ENCODE assay signal across 8 mouse cellular contexts in genomic region chr3:89244982-89245687, GRCm38 (mm10). TPM values are rescaled to one million over a fixed set of nuclear protein-coding genes. Genes with fewer than 3 reads are reported as not detected.
A peak's percentile ranks its signal among the peaks of the same experiment; 100 is the strongest.
DNase-seq lines count a peak whose midpoint lies in the region; ATAC-seq and TF ChIP-seq lines count a peak whose summit lies in the region.

No protein-coding gene starts in this region.

- dilution Hi-C loops in CH12.LX (cut with MboI; ENCODE audit: extremely low pct_ligation_motif_present, extremely low pct_unique_long_range_greater_than_20kb, low sequenced_read_pairs) = no loop called here

- no peak for DNase-seq in heart, embryonic 10.5 days (ENCODE audit: low spot score)
- DNase-seq in heart, postnatal 14 days = no peak
- no peak for DNase-seq in CH12.LX (ENCODE audit: extremely low read depth)
- peak; percentile 61 to 83 for DNase-seq in cerebellum, postnatal 4 days (ENCODE audit: low spot score in 2 of 2)
- no peak for DNase-seq in intestine, embryonic 14.5 days (ENCODE audit: low spot score)

- peaks cover 17% of the 10 kb centered on the region for H3K79me2 ChIP-seq in CH12.LX (replicated peaks; ENCODE audit: control insufficient read depth, extremely low read depth, insufficient read depth, poor library complexity, severe bottlenecking)

- WGBS in heart, embryonic 10.5 days = under 1% methylated on average over 22 of the region's 26 CpGs
- 1% methylated on average over 22 of the region's 26 CpGs for WGBS in intestine, embryonic 14.5 days
- under 1% methylated on average over 21 of the region's 26 CpGs for WGBS in liver, embryonic 16.5 days (ENCODE audit: insufficient replicate concordance)
- 2% methylated on average over 24 of the region's 26 CpGs for WGBS in small intestine, adult 2 months

- intact Hi-C loops in heart, postnatal 14 days (cut with DNase I) = no loop called here

- H3K4me2 ChIP-seq in CH12.LX (ENCODE audit: insufficient read depth, low read depth, poor library complexity, severe bottlenecking) = peak overlapping the region; percentile 87
- H3K4me2 ChIP-seq in intestine, embryonic 14.5 days (ENCODE audit: low read length) = peak overlapping the region; percentile 89
- H3K4me2 ChIP-seq in liver, embryonic 16.5 days (ENCODE audit: low read depth, low read length) = peak overlapping the region; percentile 26

- H3K27ac ChIP-seq in heart, embryonic 10.5 days = peak overlapping the region; percentile 38
- no peak overlapping the region for H3K27ac ChIP-seq in CH12.LX (ENCODE audit: insufficient read depth, low read depth)
- H3K27ac ChIP-seq in intestine, embryonic 14.5 days (ENCODE audit: low read depth) = no peak overlapping the region
- no peak overlapping the region for H3K27ac ChIP-seq in liver, embryonic 16.5 days (ENCODE audit: low read length)
- no peak overlapping the region for H3K27ac ChIP-seq in small intestine, adult 2 months (ENCODE audit: insufficient read depth, low read depth, low read length)

- no peak for TF ChIP-seq POLR2A in CH12.LX (IDR thresholded peaks at IDR 0.05; ENCODE audit: low read depth, low read length)
- TF ChIP-seq POLR2A in small intestine, adult 2 months (IDR thresholded peaks at IDR 0.05; ENCODE audit: low read depth, low read length) = no peak

- in situ Hi-C loops in CH12.LX (cut with MboI; ENCODE audit: low pct_ligation_motif_present, low pct_unique_long_range_greater_than_20kb, low sequenced_read_pairs) = loop anchor here (5.0 kb wide), 2 partner anchors 38 to 52 kb away; no protein-coding TSS in a partner anchor

- H3K4me3 ChIP-seq in heart, embryonic 10.5 days = peak overlapping the region; percentile 77
- peak overlapping the region; percentile 63 to 84 (median 80) for H3K4me3 ChIP-seq in CH12.LX (replicated peaks in 1 of 3; ENCODE audit: low read depth in 2 of 3, low read length in 2 of 3, poor library complexity in 1 of 3)
- H3K4me3 ChIP-seq in intestine, embryonic 14.5 days (ENCODE audit: low read depth, low read length) = peak overlapping the region; percentile 35
- no peak overlapping the region for H3K4me3 ChIP-seq in liver, embryonic 16.5 days (ENCODE audit: low read depth, low read length)
- peak overlapping the region; percentile 49 for H3K4me3 ChIP-seq in small intestine, adult 2 months (ENCODE audit: low read depth, low read length)

- H3K9me3 ChIP-seq in heart, embryonic 10.5 days = no peaks in the 10 kb centered on the region
- no peaks in the 10 kb centered on the region for H3K9me3 ChIP-seq in CH12.LX (replicated peaks; ENCODE audit: low read length)
- no peaks in the 10 kb centered on the region for H3K9me3 ChIP-seq in intestine, embryonic 14.5 days (ENCODE audit: control insufficient read depth, low read length)
- no peaks in the 10 kb centered on the region for H3K9me3 ChIP-seq in liver, embryonic 16.5 days (replicated peaks; ENCODE audit: control insufficient read depth, low read length)

- TF ChIP-seq RAD21 in CH12.LX (IDR thresholded peaks at IDR 0.05; ENCODE audit: low read depth, low read length) = no peak

- H3K9ac ChIP-seq in CH12.LX (ENCODE audit: insufficient read depth, low read depth) = peak overlapping the region; percentile 55
- no peak overlapping the region for H3K9ac ChIP-seq in intestine, embryonic 14.5 days (ENCODE audit: low read length)
- H3K9ac ChIP-seq in liver, embryonic 16.5 days (ENCODE audit: low read depth, low read length) = no peak overlapping the region

- no peak for TF ChIP-seq CTCF in CH12.LX (conservative IDR thresholded peaks at IDR 0.05 in 1 of 2, IDR thresholded peaks at IDR 0.05 in 1 of 2; ENCODE audit: low read depth in 2 of 2, low read length in 2 of 2)
- TF ChIP-seq CTCF in small intestine, adult 2 months (IDR thresholded peaks at IDR 0.05; ENCODE audit: extremely low read depth, insufficient read length, insufficient replicate concordance, low read depth, low read length) = no peak; the same call in 1 of the 2 replicates

- H3K36me3 ChIP-seq in heart, embryonic 10.5 days = peaks cover 24% of the 10 kb centered on the region
- peaks cover 22 to 41% of the 10 kb centered on the region in 2 experiments for H3K36me3 ChIP-seq in CH12.LX (replicated peaks in 1 of 2; ENCODE audit: control insufficient read depth in 1 of 2, insufficient read depth in 1 of 2, low read length in 1 of 2)
- H3K36me3 ChIP-seq in intestine, embryonic 14.5 days (ENCODE audit: control insufficient read depth, insufficient read depth, low read length) = peaks cover 9% of the 10 kb centered on the region
- no peaks in the 10 kb centered on the region for H3K36me3 ChIP-seq in liver, embryonic 16.5 days (ENCODE audit: control insufficient read depth, insufficient read depth)
- H3K36me3 ChIP-seq in small intestine, adult 2 months (ENCODE audit: control insufficient read depth, insufficient read depth, low read length) = peaks cover 6% of the 10 kb centered on the region; the same call in 1 of the 2 replicates

- no peak for TF ChIP-seq EP300 in CH12.LX (IDR thresholded peaks at IDR 0.05; ENCODE audit: low read length)

- peaks cover 26% of the 10 kb centered on the region for H3K27me3 ChIP-seq in heart, embryonic 10.5 days (ENCODE audit: insufficient read depth, poor library complexity, severe bottlenecking)
- no peaks in the 10 kb centered on the region for H3K27me3 ChIP-seq in CH12.LX (replicated peaks)
- H3K27me3 ChIP-seq in intestine, embryonic 14.5 days (replicated peaks; ENCODE audit: control insufficient read depth, insufficient read depth, low read length) = no peaks in the 10 kb centered on the region
- peaks cover 20% of the 10 kb centered on the region for H3K27me3 ChIP-seq in liver, embryonic 16.5 days (ENCODE audit: control insufficient read depth, insufficient read depth, low read depth, low read length)
- H3K27me3 ChIP-seq in small intestine, adult 2 months (ENCODE audit: control insufficient read depth, insufficient read depth, low read length) = no peaks in the 10 kb centered on the region

- H3K4me1 ChIP-seq in heart, embryonic 10.5 days = peaks cover 46% of the 10 kb centered on the region
- peaks cover 3 to 58% of the 10 kb centered on the region in 2 experiments; a peak in 2 of 4 replicates for H3K4me1 ChIP-seq in CH12.LX (ENCODE audit: control insufficient read depth in 1 of 2, insufficient read depth in 2 of 2)
- H3K4me1 ChIP-seq in intestine, embryonic 14.5 days (replicated peaks; ENCODE audit: control insufficient read depth, insufficient read depth, low read length) = peaks cover 20% of the 10 kb centered on the region
- H3K4me1 ChIP-seq in liver, embryonic 16.5 days (ENCODE audit: control insufficient read depth, low read depth, low read length) = peaks cover 23% of the 10 kb centered on the region
- H3K4me1 ChIP-seq in small intestine, adult 2 months (ENCODE audit: control insufficient read depth, insufficient read depth, insufficient read length, low read length) = peaks cover 10% of the 10 kb centered on the region

- ATAC-seq in intestine, embryonic 14.5 days (replicated peaks; ENCODE audit: low FRiP score, low TSS enrichment, low read depth) = peak; percentile 9; the same call in 1 of the 2 replicates
- no peak for ATAC-seq in liver, embryonic 16.5 days (ENCODE audit: low read depth)
- ATAC-seq in inflammation-experienced regulatory T-cells, adult 6 months = no peak

RNA-seq across cellular contexts. Expression of gene Krtcap2, which starts 0.6 kb away (rescaled TPM):
- 244 and 260 TPM in 2 replicates for polyA plus RNA-seq in heart, embryonic 10.5 days (2016; fragmentation: Nextera tagmentation; extraction: Ambion mirVana)
- 10 to 100 TPM; 71.9 to 72.8 TPM for total RNA-seq in heart, postnatal 14 days (2021)
- 141 and 143 TPM in 2 replicates for total RNA-seq in CH12.LX (2012; rRNA removed)
- total RNA-seq in CH12.LX (2014; rRNA removed) = 127 and 180 TPM in 2 replicates
- polyA plus RNA-seq in CH12.LX (2012; ENCODE audit: insufficient read length, low read depth) = 198 and 230 TPM in 2 replicates
- 331 and 346 TPM in 2 replicates for polyA plus RNA-seq in intestine, embryonic 14.5 days (2014; fragmentation: Nextera tagmentation; extraction: Ambion mirVana)
- polyA plus RNA-seq in liver, embryonic 16.5 days (2015; fragmentation: Nextera tagmentation; extraction: Ambion mirVana) = 129 and 131 TPM in 2 replicates
- polyA plus RNA-seq in small intestine, adult 2 months (2012; rRNA removed) = 120 and 182 TPM in 2 replicates
- 100 to 1,000 TPM; 271 to 458 (median 303) TPM for polyA plus RNA-seq in inflammation-experienced regulatory T-cells, adult 6 months (2017; shearing (Covaris generic))

RNA-seq across cellular contexts. Expression of gene Trim46, which starts 1.0 kb away (rescaled TPM):
- polyA plus RNA-seq in heart, embryonic 10.5 days (2016; fragmentation: Nextera tagmentation; extraction: Ambion mirVana) = 0.79 and 1.9 TPM in 2 replicates
- under 1 TPM; 0.68 to 0.76 TPM for total RNA-seq in heart, postnatal 14 days (2021)
- 1.9 and 2.0 TPM in 2 replicates for total RNA-seq in CH12.LX (2012; rRNA removed)
- 0.36 TPM in 2 replicates for total RNA-seq in CH12.LX (2014; rRNA removed)
- polyA plus RNA-seq in CH12.LX (2012; ENCODE audit: insufficient read length, low read depth) = 1.4 and 1.9 TPM in 2 replicates
- 3.3 and 3.5 TPM in 2 replicates for polyA plus RNA-seq in intestine, embryonic 14.5 days (2014; fragmentation: Nextera tagmentation; extraction: Ambion mirVana)
- polyA plus RNA-seq in liver, embryonic 16.5 days (2015; fragmentation: Nextera tagmentation; extraction: Ambion mirVana) = 0.14 and 0.28 TPM in 2 replicates
- polyA plus RNA-seq in small intestine, adult 2 months (2012; rRNA removed) = 4.3 and 8.7 TPM in 2 replicates
- polyA plus RNA-seq in inflammation-experienced regulatory T-cells, adult 6 months (2017; shearing (Covaris generic)) = 1 to 10 TPM; 2.6 to 5.5 (median 3.4) TPM

RNA-seq across cellular contexts. Expression of gene Dpm3, which starts 14.0 kb away (rescaled TPM):
- 76.7 and 86.0 TPM in 2 replicates for polyA plus RNA-seq in heart, embryonic 10.5 days (2016; fragmentation: Nextera tagmentation; extraction: Ambion mirVana)
- total RNA-seq in heart, postnatal 14 days (2021) = 10 to 100 TPM; 47.6 to 58.7 TPM
- total RNA-seq in CH12.LX (2012; rRNA removed) = 189 and 228 TPM in 2 replicates
- 45.8 and 52.7 TPM in 2 replicates for total RNA-seq in CH12.LX (2014; rRNA removed)
- polyA plus RNA-seq in CH12.LX (2012; ENCODE audit: insufficient read length, low read depth) = 70.4 and 74.8 TPM in 2 replicates
- polyA plus RNA-seq in intestine, embryonic 14.5 days (2014; fragmentation: Nextera tagmentation; extraction: Ambion mirVana) = 143 and 188 TPM in 2 replicates
- 51.9 and 59.4 TPM in 2 replicates for polyA plus RNA-seq in liver, embryonic 16.5 days (2015; fragmentation: Nextera tagmentation; extraction: Ambion mirVana)
- 357 and 440 TPM in 2 replicates for polyA plus RNA-seq in small intestine, adult 2 months (2012; rRNA removed)
- 100 to 1,000 TPM; 115 to 155 (median 137) TPM for polyA plus RNA-seq in inflammation-experienced regulatory T-cells, adult 6 months (2017; shearing (Covaris generic))

RNA-seq across cellular contexts. Expression of gene Muc1, which starts 16.3 kb away (rescaled TPM):
- polyA plus RNA-seq in heart, embryonic 10.5 days (2016; fragmentation: Nextera tagmentation; extraction: Ambion mirVana) = 0.11 and 0.16 TPM in 2 replicates
- total RNA-seq in heart, postnatal 14 days (2021) = under 1 TPM; 0.22 to 0.98 TPM
- total RNA-seq in CH12.LX (2012; rRNA removed) (0.38 and 0.50 TPM in 2 replicates), CH12.LX (2014; rRNA removed) (0.09 and 0.28 TPM in 2 replicates)
- polyA plus RNA-seq in CH12.LX (2012; ENCODE audit: insufficient read length, low read depth) = 0.60 and 0.71 TPM in 2 replicates
- 4.2 and 10.3 TPM in 2 replicates for polyA plus RNA-seq in intestine, embryonic 14.5 days (2014; fragmentation: Nextera tagmentation; extraction: Ambion mirVana)
- 0.11 and 1.0 TPM in 2 replicates for polyA plus RNA-seq in liver, embryonic 16.5 days (2015; fragmentation: Nextera tagmentation; extraction: Ambion mirVana)
- 0.76 and 139 TPM in 2 replicates for polyA plus RNA-seq in small intestine, adult 2 months (2012; rRNA removed)
- 1 to 10 TPM; 1.6 to 2.5 (median 1.8) TPM for polyA plus RNA-seq in inflammation-experienced regulatory T-cells, adult 6 months (2017; shearing (Covaris generic))

RNA-seq across cellular contexts. Expression of gene Mtx1, which starts 18.2 kb away (rescaled TPM):
- polyA plus RNA-seq in heart, embryonic 10.5 days (2016; fragmentation: Nextera tagmentation; extraction: Ambion mirVana) = 179 and 204 TPM in 2 replicates
- total RNA-seq in heart, postnatal 14 days (2021) = 10 to 100 TPM; 64.8 to 69.8 TPM
- total RNA-seq in CH12.LX (2012; rRNA removed) = 205 and 222 TPM in 2 replicates
- total RNA-seq in CH12.LX (2014; rRNA removed) = 256 and 299 TPM in 2 replicates
- polyA plus RNA-seq in CH12.LX (2012; ENCODE audit: insufficient read length, low read depth) = 159 and 162 TPM in 2 replicates
- 214 and 216 TPM in 2 replicates for polyA plus RNA-seq in intestine, embryonic 14.5 days (2014; fragmentation: Nextera tagmentation; extraction: Ambion mirVana)
- 94.4 and 95.3 TPM in 2 replicates for polyA plus RNA-seq in liver, embryonic 16.5 days (2015; fragmentation: Nextera tagmentation; extraction: Ambion mirVana)
- 92.5 and 181 TPM in 2 replicates for polyA plus RNA-seq in small intestine, adult 2 months (2012; rRNA removed)
- polyA plus RNA-seq in inflammation-experienced regulatory T-cells, adult 6 months (2017; shearing (Covaris generic)) = 100 to 1,000 TPM in 1 of 3 experiments, 10 to 100 TPM in 2; 77.7 to 112 (median 94.3) TPM

Comparison
In these comparisons a context has a peak if more than half of its experiments do, and no peak if none do; other contexts are left out.
1. DNase-seq: peak in cerebellum, postnatal 4 days (2 of 2); none in heart, embryonic 10.5 days (single experiment), heart, postnatal 14 days (0 of 2), CH12.LX (single experiment) and intestine, embryonic 14.5 days (single experiment).
2. H3K4me2 ChIP-seq: peak in every context shown above with its lines; median percentile 89 in intestine, embryonic 14.5 days; 87 in CH12.LX; 26 in liver, embryonic 16.5 days.